Mouse (Mus musculus): ENCODE measurements around the gene Hist1h4i. TPM values are rescaled to one million over a fixed set of nuclear protein-coding genes. Genes with fewer than 3 reads are reported as not detected.

The Hist1h4i gene
- total and polyA plus RNA-seq, 2 experiments: 5.2 to 9.2 TPM

DNA sequence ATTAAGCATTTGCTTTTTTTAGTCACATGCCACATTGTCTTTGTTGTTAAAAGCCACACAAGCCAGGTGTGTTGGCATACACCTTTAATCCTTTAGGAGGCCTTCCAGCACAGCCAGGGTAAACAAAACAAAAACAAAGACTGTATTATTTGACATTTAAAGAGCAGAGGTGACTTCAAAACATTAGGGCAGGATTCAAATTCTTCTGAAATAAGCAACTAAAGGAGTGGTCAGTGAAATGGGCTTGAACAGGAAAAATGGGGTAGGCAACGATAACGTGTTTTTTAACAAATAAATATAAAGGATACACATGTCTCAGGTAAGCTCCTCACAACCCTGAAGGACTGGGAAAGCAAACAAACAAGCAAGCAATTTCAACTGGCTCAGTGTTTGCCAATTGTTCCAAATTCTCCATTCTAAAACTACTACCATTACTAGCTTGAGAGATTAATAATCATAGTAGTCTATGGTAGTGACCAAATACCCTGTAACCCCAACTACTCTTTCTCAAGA lies 1.2 kb downstream of the Hist1h4i start:
- peak; percentile 25 for DNase-seq (ENCODE audit: extremely low read depth, low read depth, low spot score)
- Histone ChIP-seq H3K27ac (replicated peaks; ENCODE audit: insufficient read depth, low read depth, low read length) (no peak overlapping the region), H3K4me3 (ENCODE audit: insufficient read depth, low read depth, low read length) (no peak overlapping the region), H3K4me1 (ENCODE audit: control insufficient read depth, insufficient read depth, low read length) (peaks cover 15% of the 10 kb centered on the region), H3K36me3 (ENCODE audit: control insufficient read depth, insufficient read depth, low read length) (no peaks in the 10 kb centered on the region), H3K9ac (ENCODE audit: low read depth, low read length) (no peak overlapping the region), H3K27me3 (ENCODE audit: control insufficient read depth, insufficient read depth, low read length) (no peaks in the 10 kb centered on the region), H3K79me2 (ENCODE audit: control insufficient read depth, insufficient read depth, low read length) (no peaks in the 10 kb centered on the region)
- no peak for TF ChIP-seq POLR2A (IDR thresholded peaks at IDR 0.05; ENCODE audit: extremely low read depth, insufficient read depth, low read length)
- TF ChIP-seq CTCF (IDR thresholded peaks at IDR 0.05; ENCODE audit: low read depth, low read length): no peak
- 12% methylated on average over 2 of the region's 2 CpGs for WGBS

- Histone ChIP-seq H3K9ac (ENCODE audit: low read depth, low read length) (no peak overlapping the region), H3K4me1 (ENCODE audit: control insufficient read depth, insufficient read depth, low read length) (peaks cover 13% of the 10 kb centered on the region), H3K79me2 (ENCODE audit: control insufficient read depth, insufficient read depth, low read length) (no peaks in the 10 kb centered on the region), H3K36me3 (ENCODE audit: control insufficient read depth, insufficient read depth, low read length) (no peaks in the 10 kb centered on the region), H3K27ac (replicated peaks; ENCODE audit: insufficient read depth, low read depth, low read length) (no peak overlapping the region), H3K27me3 (ENCODE audit: control insufficient read depth, insufficient read depth, low read length) (no peaks in the 10 kb centered on the region), H3K4me3 (ENCODE audit: insufficient read depth, low read depth, low read length) (no peak overlapping the region)
- TF ChIP-seq CTCF (IDR thresholded peaks at IDR 0.05; ENCODE audit: low read depth, low read length): no peak
- TF ChIP-seq POLR2A (IDR thresholded peaks at IDR 0.05; ENCODE audit: extremely low read depth, insufficient read depth, low read length): no peak
- WGBS: 82% methylated on average over 5 of the region's 5 CpGs
- no peak for DNase-seq (ENCODE audit: extremely low read depth, low read depth, low spot score)
These were observed 1.8 kb downstream of the Hist1h4i start for GRCm38 (mm10) chr13:22039364-22039763.

GRCm38 (mm10) chr13:22037415-22037814 lies 3.7 kb downstream of the Hist1h4i start:
- Histone ChIP-seq H3K27ac (replicated peaks; ENCODE audit: insufficient read depth, low read depth, low read length) (no peak overlapping the region), H3K4me1 (ENCODE audit: control insufficient read depth, insufficient read depth, low read length) (peaks cover 15% of the 10 kb centered on the region), H3K36me3 (ENCODE audit: control insufficient read depth, insufficient read depth, low read length) (no peaks in the 10 kb centered on the region), H3K9ac (ENCODE audit: low read depth, low read length) (no peak overlapping the region), H3K4me3 (ENCODE audit: insufficient read depth, low read depth, low read length) (no peak overlapping the region), H3K27me3 (ENCODE audit: control insufficient read depth, insufficient read depth, low read length) (no peaks in the 10 kb centered on the region), H3K79me2 (ENCODE audit: control insufficient read depth, insufficient read depth, low read length) (no peaks in the 10 kb centered on the region)
- TF ChIP-seq POLR2A (IDR thresholded peaks at IDR 0.05; ENCODE audit: extremely low read depth, insufficient read depth, low read length): no peak
- no peak for TF ChIP-seq CTCF (IDR thresholded peaks at IDR 0.05; ENCODE audit: low read depth, low read length)
- no peak for DNase-seq (ENCODE audit: extremely low read depth, low read depth, low spot score)
- WGBS: 81% methylated on average over 2 of the region's 2 CpGs

GRCm38 (mm10) chr13:22036986-22037385 lies 4.2 kb downstream of the Hist1h4i start:
- TF ChIP-seq CTCF (IDR thresholded peaks at IDR 0.05; ENCODE audit: low read depth, low read length): no peak
- TF ChIP-seq POLR2A (IDR thresholded peaks at IDR 0.05; ENCODE audit: extremely low read depth, insufficient read depth, low read length): no peak
- Histone ChIP-seq H3K4me3 (ENCODE audit: insufficient read depth, low read depth, low read length) (no peak overlapping the region), H3K9ac (ENCODE audit: low read depth, low read length) (no peak overlapping the region), H3K27me3 (ENCODE audit: control insufficient read depth, insufficient read depth, low read length) (no peaks in the 10 kb centered on the region), H3K79me2 (ENCODE audit: control insufficient read depth, insufficient read depth, low read length) (no peaks in the 10 kb centered on the region), H3K36me3 (ENCODE audit: control insufficient read depth, insufficient read depth, low read length) (no peaks in the 10 kb centered on the region), H3K27ac (replicated peaks; ENCODE audit: insufficient read depth, low read depth, low read length) (no peak overlapping the region), H3K4me1 (ENCODE audit: control insufficient read depth, insufficient read depth, low read length) (peaks cover 11% of the 10 kb centered on the region)
- DNase-seq (ENCODE audit: extremely low read depth, low read depth, low spot score): no peak
- WGBS: 81% methylated on average over 3 of the region's 3 CpGs

GRCm38 (mm10) chr13:22036149-22036956 lies 4.8 kb downstream of the Hist1h4i start:
- peaks cover 10% of the 10 kb centered on the region; the same call in 1 of the 2 replicates for H3K4me1 ChIP-seq (ENCODE audit: control insufficient read depth, insufficient read depth, low read length)
- WGBS: 12% methylated on average over 22 of the region's 23 CpGs
- TF ChIP-seq POLR2A (IDR thresholded peaks at IDR 0.05; ENCODE audit: extremely low read depth, insufficient read depth, low read length) (no peak), CTCF (IDR thresholded peaks at IDR 0.05; ENCODE audit: low read depth, low read length) (no peak)
- DNase-seq (ENCODE audit: extremely low read depth, low read depth, low spot score): peak; percentile 25
- H3K79me2 ChIP-seq (ENCODE audit: control insufficient read depth, insufficient read depth, low read length): no peaks in the 10 kb centered on the region
- no peak overlapping the region for H3K27ac ChIP-seq (replicated peaks; ENCODE audit: insufficient read depth, low read depth, low read length)
- 0 out of 2 replicates have a peak overlapping the region, but pooled peaks have one; percentile 28 for H3K9ac ChIP-seq (ENCODE audit: low read depth, low read length)
- peak overlapping the region; percentile 23; the same call in 1 of the 2 replicates for H3K4me3 ChIP-seq (ENCODE audit: insufficient read depth, low read depth, low read length)
- no peaks in the 10 kb centered on the region for H3K27me3 ChIP-seq (ENCODE audit: control insufficient read depth, insufficient read depth, low read length)
- H3K36me3 ChIP-seq (ENCODE audit: control insufficient read depth, insufficient read depth, low read length): no peaks in the 10 kb centered on the region

Data from liver, adult 2 months (tissue).